Mouse (Mus musculus) c-Kit-negative CD71-positive TER-119-positive erythroid progenitor cells, embryonic 14.5 days (primary cell): Measurements from ENCODE around the gene Agr3.

ENCODE experiments used
- DNase-seq: peaks from one replicate; pipeline ENCODE4 v3.0.0-alpha.2; 2013; ENCODE audit warnings: low read depth, low spot score

The Agr3 gene

DNA sequence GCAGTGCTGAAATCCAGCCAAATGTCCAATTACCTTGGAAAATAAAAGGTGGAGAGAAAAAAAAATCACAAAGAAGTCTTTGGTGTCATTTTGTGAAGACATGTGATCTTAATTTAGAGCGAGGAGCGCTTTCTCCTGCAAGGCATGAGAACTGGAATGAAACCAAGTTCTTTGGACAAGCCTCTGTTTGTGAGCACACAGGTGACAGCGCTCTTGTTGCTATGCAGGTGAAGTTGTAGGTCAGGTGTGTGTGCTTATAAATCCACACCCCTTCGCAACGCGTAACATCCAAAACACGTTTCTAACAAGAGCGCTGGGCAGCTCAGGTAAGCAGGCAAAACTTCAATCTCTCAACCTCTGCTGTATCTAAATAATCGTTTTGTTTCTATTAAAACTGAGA lies at the start of gene Agr3:
Agr3 (plus strand) TSS at position 219 of the 400 bp plus-strand sequence.
- DNase-seq = no peak

DNA sequence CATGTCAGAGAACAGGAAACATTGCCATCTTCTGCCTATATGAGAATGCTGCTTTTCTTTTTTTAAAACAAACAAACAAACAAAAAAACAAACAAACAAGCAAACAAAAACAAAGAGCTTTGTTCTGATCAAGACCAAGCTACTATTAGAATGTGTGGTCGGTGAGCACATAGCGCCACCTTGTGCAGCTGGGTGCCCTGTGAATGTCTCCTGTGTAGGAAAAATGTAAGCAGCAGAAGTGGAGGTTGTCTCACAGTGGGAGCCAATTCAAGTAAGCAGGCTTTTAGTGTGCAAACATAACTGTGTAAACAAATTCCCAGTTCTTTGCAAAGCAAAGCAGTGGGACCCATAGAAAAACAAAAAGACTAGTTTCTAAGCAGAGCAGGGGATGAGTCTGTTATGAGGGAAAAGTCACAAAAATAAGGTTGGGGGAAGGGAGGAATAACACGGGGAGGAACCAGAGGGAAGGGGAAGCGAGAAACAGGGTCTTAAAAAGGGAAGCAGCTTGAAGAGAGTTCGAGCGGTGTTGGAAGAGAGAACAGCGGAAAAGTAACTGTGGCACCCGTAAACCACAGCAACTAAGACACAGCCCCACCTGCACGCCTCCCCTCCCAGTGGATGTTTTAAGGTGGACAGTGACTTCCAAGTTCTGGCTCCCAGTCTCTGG lies 40.4 kb upstream of the Agr3 start:
- no peak for DNase-seq

DNA sequence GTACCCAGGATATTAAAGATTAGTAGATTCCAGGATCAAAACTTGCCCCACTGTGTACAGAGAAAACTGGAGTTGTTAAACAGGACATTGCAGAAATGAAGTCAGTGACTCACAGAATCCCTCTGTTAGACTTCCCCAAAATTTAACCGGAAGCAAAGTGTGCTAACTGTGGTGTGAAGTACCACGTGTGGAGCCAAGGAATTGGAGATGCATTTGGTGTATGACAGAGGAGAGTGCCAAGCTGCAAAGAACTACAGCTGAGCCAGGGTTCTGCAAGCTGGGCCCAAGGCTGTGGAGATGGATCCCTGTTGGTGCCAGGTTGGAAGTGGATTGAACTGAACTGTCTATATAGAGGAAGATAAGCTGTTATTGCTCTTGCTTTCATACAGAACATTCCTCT lies 36.0 kb upstream of the Agr3 start:
- DNase-seq = no peak

DNA sequence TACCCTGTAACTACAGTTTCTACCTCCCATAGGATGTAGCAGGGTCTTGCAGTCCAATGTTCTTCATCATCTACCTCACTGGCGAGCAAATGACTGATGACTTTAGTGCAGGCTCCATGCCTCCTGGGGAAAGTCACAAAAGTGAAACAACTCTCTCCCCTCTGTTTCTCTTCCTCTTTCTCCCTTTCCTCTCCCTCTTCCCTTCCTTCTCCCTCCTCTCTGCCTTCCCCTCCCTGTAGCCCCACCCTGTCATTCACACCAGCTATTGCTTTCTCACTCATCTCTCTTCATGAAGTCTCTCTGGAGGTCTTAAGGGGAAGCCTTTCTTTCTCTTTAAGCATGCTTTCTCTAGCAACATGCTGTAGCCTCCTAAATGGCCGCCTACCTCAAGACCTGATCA lies 34.7 kb upstream of the Agr3 start:
- no peak for DNase-seq

DNA sequence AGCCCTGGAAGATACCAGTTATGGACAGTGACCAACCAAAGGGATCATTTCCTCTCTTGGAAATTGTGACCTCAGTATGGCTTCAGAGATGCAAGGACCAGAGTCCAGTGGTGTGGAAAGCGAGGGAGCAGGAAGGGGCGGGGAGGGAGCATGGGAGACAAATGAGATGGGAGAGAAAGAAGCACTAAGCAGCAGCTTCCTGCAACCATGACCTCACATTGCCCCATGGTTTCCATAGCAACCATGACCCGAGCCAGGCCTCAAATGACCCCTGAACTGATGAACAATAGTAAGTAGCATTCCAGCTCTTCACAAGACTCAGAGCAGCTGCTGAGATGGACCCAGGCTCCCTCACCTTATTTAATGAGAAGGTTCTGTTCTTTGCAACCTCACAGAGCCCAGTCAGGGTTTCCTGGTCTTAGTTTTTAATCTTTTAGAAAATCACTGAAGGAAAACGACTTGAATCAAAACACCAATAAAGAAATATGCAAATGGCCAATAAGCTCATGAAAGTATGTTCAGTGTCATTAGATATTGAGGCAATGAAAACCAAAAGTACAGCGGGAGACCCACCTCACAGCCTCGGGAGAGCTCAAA lies 31.0 kb upstream of the Agr3 start:
- no peak for DNase-seq

DNA sequence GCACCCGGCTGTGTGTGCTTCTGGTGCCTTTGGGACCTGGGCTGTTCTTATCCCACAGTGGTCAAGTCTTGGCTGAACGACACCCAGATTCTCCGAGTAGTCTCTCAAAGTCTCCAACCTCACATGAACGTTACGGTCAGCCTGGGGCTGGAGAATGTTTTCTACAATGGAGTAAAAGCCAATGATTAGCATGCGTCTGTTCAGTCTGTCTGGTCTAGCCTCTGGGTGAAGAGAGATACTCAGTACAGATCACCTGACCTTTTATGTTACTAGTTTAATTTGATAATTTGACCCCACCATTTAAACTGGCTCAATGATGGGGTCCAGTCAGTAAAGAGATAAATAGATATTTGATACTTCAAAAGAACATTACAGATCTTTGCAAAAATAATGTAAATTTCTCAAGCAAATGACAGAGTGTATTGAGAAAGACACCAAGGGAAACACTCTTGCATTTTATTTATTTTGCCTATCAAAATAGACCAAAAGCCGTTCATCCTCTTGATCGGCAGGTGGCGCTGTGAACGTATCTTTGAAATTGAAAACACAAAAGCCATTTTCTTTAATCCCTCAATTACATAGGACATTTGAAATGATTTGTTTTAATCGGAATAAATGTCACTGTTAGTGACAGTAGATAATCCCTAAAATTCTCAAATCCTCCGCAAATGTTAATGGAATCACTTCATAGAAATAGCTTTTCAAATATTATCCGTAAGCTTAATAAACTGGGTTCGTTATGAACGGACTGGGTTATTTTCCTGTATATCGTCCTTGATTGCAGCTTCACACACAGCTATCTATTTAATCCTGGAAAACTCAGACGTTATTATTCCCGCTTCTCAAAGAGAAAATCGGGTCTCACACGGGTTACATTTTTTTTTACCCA lies 29.3 kb upstream of the Agr3 start:
- no peak for DNase-seq

DNA sequence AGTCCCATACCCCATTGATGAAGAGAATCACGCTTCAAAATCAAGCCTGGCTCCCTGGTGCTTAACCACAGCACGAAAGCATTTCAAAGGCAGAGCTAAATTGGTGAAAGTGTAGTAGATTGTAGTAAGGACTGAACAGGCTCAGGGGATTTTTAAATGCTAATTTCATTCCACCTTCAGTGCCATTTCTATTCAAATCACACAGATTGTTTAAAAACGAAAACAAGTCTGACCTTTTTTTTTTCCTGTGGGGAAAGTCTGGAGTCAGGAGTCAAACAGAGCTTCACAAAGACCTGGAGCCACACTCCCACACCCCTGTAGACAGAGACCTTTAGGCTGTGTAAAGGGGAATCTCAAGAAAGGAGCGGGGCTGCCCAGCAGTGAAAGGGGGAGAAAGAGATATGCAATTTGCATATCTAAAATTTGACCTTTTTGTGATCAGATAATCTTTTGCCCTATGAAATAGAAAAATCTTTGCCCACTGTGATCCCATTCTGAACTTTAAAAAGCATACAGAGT lies 28.6 kb upstream of the Agr3 start:
- DNase-seq = no peak

DNA sequence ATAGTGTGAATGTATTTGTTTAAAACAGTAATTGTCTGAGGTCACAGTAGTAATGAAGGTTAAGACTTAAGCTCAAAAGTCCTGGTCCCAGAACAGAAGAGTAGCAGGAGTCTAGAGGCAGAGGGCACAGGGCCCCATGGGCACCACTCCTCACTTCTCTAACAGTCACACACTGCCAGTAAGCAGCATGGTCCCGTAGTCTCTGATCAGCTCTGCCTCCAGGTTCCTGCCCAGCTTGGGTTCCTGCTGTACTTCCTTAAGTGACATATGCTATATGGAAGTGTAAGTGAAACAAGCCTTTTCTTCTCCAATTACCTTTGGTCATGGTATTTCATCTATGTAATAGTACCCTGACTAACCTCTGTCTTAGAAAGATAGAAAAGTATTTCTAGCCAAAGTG lies 14.8 kb upstream of the Agr3 start:
- DNase-seq = no peak

DNA sequence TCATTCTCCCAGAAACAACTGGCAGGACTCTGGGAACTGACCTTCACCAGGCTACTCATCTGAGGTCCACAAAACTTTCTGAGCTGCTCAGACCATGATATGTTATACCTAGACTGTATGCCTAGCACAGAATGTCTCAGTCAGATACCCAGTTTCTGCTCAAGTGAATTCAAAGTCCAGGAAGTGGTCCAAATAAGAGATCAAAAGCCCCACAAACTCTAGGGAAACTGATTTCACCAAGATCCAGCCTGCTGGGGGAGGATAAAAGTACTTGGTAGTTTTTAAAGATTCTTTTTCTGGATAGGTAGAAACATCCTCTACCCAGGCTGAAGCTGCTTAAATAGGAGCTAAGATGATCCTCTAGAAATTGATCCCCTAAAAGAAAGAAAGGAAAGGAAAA lies 9.6 kb upstream of the Agr3 start:
- no peak for DNase-seq

DNA sequence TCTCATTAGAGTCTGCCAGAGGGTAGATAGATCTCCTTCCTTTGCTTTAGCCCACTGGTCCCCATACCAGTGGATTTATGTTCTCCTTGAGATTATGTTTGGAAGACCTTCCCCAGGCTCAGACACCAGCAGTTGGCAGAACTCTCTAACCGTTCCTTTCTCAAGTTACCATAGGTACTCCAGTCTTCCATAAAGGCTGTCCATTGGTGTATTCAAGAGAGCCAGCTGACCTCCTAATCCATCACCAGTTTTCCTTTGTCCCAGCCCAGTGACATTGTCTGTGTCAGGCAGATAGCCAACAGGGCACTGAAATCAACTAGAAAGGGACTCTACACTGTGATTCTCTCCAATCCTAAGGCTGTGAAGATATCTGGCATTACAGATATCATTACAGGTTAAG lies 9.0 kb upstream of the Agr3 start:
- DNase-seq = no peak

DNA sequence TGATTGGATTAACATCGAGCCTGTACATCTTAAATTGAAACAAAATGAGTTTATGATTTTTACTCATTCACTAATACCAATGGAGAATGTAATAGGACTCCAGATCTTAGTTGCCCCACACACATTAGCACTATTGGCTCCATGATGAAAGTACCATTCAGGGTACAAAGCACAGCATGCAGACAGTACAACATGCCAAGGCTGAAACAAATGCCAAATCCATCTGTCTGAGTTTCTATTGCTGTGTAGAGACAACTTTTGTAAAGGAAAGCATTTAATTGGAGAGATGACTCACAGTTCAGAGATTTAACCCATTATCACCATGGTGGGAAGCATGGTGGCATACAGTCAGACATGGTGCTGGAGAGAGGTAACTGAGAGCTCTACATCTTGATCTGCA lies 7.4 kb upstream of the Agr3 start:
- no peak for DNase-seq

DNA sequence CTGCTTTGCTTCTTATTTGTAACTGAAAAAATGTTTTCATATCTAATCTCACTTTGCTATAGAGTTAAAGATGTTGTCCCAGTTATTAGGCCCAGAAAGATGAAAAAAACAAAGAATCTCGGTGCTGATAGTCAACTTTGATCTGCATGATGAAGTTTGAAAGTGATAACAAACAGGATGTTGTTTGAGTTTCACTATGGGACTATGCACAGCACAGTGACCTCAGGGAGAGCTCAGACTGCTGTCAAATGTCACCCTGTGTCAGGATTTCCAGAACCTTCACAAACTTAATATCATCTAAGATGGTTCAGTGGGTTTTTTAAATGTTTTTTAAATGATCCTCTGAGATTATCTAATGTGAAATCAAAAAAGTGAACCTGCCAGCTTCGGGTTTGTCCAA lies 2.4 kb downstream of the Agr3 start:
- DNase-seq = no peak

DNA sequence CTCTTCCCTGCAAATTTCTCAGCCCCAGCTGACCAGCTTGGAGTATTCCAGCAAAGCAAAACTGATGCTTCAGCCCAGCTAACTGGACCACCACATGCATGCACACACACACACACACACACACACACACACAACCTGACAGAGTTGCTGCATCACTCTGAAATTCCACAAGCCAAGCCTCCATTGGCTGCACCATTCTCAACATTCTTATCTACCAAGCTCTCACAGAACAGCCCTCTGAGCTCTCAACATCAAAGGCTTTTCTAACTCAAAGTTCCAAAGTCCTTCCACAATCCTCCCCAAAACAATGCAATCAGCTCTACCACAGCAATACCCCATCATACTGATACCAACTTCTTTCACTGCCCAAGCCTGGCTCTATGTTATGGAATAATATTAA lies 7.4 kb downstream of the Agr3 start:
- DNase-seq = no peak

DNA sequence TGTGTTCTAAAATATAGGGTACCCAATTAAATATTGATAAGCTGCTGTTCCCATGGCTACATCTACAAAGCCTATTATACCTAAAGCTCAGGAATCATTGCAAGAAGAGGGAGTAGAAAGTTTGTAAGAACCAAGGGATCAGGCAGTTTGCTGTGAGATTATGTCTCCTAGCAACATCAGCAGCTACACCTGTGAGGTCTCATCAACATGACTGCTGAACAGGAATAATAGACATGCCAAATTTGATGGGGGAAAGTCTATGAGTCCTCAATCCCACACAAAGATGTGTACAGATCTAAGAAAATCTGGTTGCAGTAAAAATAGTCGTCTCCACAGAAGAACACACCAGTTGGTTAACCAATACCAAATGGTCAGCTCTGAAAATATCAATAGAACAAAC lies 26.3 kb downstream of the Agr3 start:
- DNase-seq = no peak

DNA sequence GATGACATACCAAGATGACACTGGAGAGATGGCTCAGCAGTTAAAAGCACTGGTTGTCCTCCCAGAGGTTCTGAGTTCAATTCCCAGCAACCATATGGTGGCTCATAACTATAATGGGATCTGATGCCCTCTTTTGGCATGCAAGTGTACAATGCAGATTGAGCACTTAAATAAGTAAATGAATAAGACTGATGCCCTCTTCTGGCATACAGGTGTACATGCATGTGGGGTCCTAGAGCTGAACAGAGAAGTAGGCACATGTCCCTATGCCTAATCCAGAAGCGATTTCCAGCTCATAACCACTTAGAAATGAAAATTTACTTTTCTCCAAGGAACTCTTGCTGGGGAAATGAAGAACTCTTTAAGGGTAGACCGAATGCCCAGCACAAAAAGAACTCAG lies 31.8 kb downstream of the Agr3 start:
- no peak for DNase-seq

DNA sequence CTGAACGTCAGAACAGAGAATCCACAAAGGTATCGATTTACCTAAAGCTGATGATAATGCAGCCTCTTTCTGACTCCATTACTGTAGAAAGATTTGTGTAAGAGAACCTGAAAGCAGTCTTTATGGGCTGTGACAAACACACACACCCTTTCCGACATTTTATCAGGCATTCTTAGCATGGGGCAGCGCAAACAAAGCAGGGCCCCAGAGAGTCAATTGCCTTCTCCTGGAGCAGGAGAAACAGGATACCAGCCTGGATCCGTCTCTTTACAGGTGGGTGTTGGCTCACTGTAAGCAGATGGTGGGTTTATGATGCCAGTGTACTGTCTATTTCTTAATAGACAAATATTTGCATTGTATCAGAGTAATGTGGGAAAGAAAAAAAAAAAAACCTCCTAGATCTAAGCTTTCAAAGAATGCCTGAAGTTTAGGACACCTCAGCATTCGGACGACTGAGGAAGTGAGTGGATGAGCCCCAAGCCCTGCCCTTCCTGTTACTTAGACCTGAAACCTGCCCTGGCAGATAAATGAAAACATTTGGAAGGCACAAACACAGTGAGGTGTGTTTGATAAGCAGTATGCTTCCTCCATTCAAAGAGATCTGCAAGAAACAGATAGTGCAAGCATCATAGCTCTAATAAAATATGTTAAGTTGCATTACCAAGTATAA lies 40.8 kb downstream of the Agr3 start:
- DNase-seq = no peak

DNA sequence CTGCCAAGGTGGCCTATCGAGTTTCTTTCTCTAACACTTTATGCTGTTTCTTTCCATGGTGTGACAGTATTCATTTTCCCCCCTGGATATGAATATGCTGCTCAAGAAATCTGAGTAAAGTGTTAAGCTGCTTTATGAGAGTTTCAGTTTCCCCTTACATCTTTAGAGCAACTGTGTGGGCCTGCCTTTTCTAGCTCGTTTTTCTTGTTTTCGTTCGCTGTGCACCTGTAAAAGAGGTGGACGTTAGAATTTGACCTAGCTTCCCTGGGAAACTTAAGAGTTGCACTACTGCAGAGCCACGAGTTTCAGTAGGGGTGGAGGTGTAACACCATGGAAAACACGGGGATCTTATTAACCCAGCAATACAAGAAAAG lies 41.3 kb downstream of the Agr3 start:
- DNase-seq = no peak

DNA sequence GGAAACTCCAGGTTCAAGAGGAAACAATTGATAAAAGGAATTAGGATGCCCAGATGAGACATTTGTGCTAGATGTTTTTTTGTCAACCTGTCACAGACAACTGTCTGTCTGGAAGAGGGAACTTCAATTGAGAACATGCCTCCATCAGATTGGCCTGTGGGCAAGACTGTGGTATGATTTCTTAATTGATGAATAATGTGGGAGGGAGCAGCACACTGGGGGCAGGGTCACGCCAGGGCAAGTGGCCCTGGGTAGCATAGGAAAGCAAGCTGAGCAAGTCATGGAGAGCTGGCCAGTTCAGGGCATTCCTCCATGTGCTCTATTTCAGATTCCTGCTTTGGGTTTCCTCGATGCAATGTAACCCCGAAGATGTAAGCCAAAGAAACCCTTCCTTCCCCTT lies 50.5 kb downstream of the Agr3 start:
- no peak for DNase-seq

DNA sequence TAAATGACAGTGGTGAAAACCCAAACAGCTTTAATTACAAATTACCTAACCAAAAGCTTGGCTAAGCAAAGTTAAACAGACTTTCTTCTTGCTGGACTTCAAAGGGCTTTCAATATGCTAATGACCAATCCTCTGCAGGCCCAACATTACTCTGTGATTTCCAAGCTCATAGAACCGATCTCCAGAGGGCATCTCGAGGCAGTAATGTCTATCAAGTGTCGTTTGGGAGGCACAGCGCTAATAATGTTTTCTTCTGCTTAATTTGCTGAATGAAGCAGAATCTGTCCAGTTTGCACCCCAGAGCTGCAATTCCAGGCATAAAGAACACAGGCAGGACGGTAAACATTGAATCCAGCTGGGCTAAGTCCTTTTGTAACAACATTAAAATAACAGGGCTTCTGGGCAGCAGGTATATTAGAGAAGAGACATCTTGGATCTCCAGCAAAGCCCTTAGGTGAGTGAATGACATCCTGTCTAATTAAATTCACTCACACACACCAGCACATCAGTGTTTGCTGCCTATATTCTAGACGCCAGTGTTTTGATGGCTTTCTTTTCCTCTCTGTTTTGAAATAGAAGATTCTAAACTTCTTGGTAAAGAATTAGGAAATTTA lies 52.3 kb downstream of the Agr3 start:
- DNase-seq = no peak

DNA sequence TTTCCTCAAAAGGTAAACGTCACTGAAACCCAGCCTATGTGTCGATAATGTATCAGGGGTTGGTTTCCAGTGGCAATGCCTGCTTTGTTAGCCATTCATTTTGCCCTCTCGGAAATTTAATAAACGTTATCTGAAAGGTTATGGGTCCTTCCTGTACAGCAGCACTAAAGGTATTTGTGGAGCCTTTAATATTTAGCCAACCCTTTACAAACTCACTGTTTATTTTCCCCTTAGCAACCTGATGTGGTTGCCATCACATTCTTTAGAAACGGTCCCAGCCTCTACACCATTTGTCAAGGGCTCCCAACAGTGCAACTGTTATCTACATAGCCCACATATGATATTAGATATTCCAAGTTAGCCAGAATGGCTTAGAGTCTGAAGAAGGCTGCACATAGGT lies 54.2 kb downstream of the Agr3 start:
- DNase-seq = no peak

DNA sequence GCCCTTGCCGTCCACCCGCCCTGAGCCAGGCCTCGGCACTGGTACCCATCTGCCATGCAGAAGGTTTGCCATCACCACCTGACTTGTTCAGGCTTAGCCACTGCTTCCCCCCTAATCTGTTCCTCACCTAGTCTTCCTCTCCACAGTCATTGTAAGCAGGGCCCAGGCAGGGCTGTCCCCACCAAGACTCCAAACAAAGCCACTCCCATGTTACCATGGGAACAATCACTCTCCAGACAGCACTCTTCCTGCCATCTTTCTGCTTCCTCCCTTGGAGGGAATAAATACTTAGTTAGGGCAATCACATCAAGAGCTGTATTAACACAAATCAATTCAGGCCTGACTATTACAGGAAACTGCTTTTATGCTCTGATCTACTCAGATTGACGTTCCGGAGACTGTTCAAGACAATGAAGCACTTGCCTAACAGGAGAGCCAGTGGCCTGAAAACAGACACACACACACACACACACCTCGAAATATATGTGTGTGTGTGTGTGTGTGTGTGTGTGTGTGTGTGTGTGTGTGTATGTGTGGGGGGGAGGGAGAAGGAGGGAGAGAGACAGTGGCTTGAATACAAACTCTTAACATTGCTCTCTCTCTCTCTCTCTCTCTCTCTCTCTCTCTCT lies 56.4 kb downstream of the Agr3 start:
- DNase-seq = no peak
